Mouse (Mus musculus): ENCODE data around the gene Stim1.

DNA sequence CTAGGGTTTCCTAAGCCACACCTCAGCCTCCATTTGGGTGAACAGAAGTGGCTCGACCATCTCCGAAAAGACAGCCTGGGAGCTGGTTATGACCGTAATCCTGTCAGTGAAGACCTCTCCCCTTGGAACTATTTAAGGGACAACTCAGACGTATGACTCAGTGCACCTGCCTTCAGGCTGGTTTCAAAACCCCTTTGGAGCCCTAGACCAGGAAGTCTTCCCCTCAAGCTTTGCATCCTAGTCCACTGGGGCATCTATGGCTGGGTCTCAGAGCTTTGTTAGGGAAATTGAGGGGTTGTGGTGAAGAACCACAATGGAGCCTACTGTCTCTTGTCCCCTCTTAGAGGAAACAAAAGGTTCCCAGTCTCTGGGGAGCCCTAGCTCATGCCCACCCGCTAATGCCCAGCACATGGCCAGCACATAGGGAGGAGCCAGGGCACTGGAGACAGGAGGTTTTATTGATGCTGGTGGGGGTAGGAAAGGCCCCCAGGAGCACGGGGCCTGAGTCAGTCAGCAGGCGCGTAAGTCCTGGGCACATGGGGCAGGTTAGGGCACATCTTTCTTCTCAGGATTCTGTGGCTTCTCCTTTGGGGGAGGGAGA, 28.8 kb upstream of the Stim1 start:
- TF ChIP-seq POLR2A (IDR thresholded peaks at IDR 0.05; ENCODE audit: low read depth, low read length) = no peak
- no peak for TF ChIP-seq CTCF (conservative IDR thresholded peaks at IDR 0.05; ENCODE audit: insufficient read depth, insufficient read length, low read depth, low read length)
